Mouse (Mus musculus) MEL (cell line): ENCODE results near the gene Gm44973. TPM values are rescaled to one million over a fixed set of nuclear protein-coding genes. Genes with fewer than 3 reads are reported as not detected.
A peak's percentile ranks its signal among the peaks of the same experiment; 100 is the strongest.

Experiments
- DNase-seq: peaks from one replicate; pipeline ENCODE4 v3.0.0; 2011; ENCODE audit warnings: low read depth, low spot score
- H3K27ac ChIP-seq: 2 replicates; pipeline ENCODE4 v1.5.1; 2012; ENCODE audit warnings: low read depth, mild to moderate bottlenecking, control low read depth, low read length, moderate library complexity; ENCODE audit not compliant: control insufficient read depth
- H3K27me3 ChIP-seq, 2 experiments: fragments of 150-350 bp in 1 of 2; sonication (generic) in 1 of 2; 2 replicates each; pipeline ENCODE4 v1.6.1; 2012; ENCODE audit warnings: low read length in 2 of 2, mild to moderate bottlenecking in 2 of 2, improper control_type of control experiment in 1 of 2, moderate library complexity in 1 of 2; ENCODE audit not compliant: insufficient read depth in 2 of 2, control insufficient read depth in 1 of 2
- H3K36me3 ChIP-seq, 2 experiments: 2 replicates each; pipeline ENCODE4 v1.6.1; 2012 to 2014; ENCODE audit warnings: low read length in 2 of 2, improper control_type of control experiment in 1 of 2, inconsistent platforms in 1 of 2, mild to moderate bottlenecking in 1 of 2; ENCODE audit not compliant: insufficient read depth in 2 of 2, control insufficient read depth in 1 of 2
- H3K4me1 ChIP-seq, 2 experiments: fragments of 150-350 bp in 1 of 2; sonication (generic) in 1 of 2; 2 replicates each; pipeline ENCODE4 v1.6.1; 2012; ENCODE audit warnings: low read length in 2 of 2, improper control_type of control experiment in 1 of 2, mild to moderate bottlenecking in 1 of 2; ENCODE audit not compliant: insufficient read depth in 2 of 2, control insufficient read depth in 1 of 2
- H3K4me3 ChIP-seq, 2 experiments: fragments of 150-350 bp in 1 of 2; sonication (generic) in 1 of 2; 2 replicates each; pipeline ENCODE4 v1.5.1; 2012; ENCODE audit warnings: low read depth in 2 of 2, low read length in 2 of 2, mild to moderate bottlenecking in 2 of 2, moderate library complexity in 2 of 2, control low read depth in 1 of 2, improper control_type of control experiment in 1 of 2; ENCODE audit not compliant: control insufficient read depth in 1 of 2, insufficient read depth in 1 of 2
- H3K79me2 ChIP-seq: 2 replicates; pipeline ENCODE4 v1.6.1; 2012; ENCODE audit warnings: mild to moderate bottlenecking, low read length, moderate library complexity; ENCODE audit not compliant: control insufficient read depth, poor library complexity, insufficient read depth
- H3K9ac ChIP-seq: 2 replicates; pipeline ENCODE4 v1.6.1; 2012; ENCODE audit warnings: low read depth, mild to moderate bottlenecking, control low read depth, low read length, moderate library complexity; ENCODE audit not compliant: control insufficient read depth, poor library complexity, severe bottlenecking
- H3K9me3 ChIP-seq: fragments of 150-350 bp; sonication (generic); replicated peaks from 2 replicates; pipeline ENCODE4 v1.6.1; 2012; ENCODE audit warnings: mild to moderate bottlenecking, low read length, improper control_type of control experiment, moderate library complexity; ENCODE audit not compliant: insufficient read depth
- BHLHE40 ChIP-seq: IDR thresholded peaks from 2 replicates; pipeline ENCODE4 v1.6.1; 2012; ENCODE audit warnings: low read depth, mild to moderate bottlenecking, inconsistent platforms, low read length, improper control_type of control experiment, borderline replicate concordance
- CHD2 ChIP-seq: IDR thresholded peaks from 2 replicates; pipeline ENCODE4 v1.6.1; 2011; ENCODE audit warnings: low read length, improper control_type of control experiment
- CTCF ChIP-seq, 3 experiments: IDR thresholded peaks in 2 of 3; conservative IDR thresholded peaks in 1 of 3; 2 replicates each; pipeline ENCODE4 v1.5.1; 2011 to 2012; ENCODE audit warnings: low read length in 3 of 3, low read depth in 2 of 3, mild to moderate bottlenecking in 2 of 3, improper control_type of control experiment in 1 of 3, inconsistent platforms in 1 of 3, mixed read lengths in 1 of 3, moderate library complexity in 1 of 3; ENCODE audit not compliant: control insufficient read depth in 1 of 3, insufficient read depth in 1 of 3, poor library complexity in 1 of 3, severe bottlenecking in 1 of 3
- E2F4 ChIP-seq: IDR thresholded peaks from 2 replicates; pipeline ENCODE4 v1.6.1; 2011; ENCODE audit warnings: low read depth, low read length, improper control_type of control experiment, borderline replicate concordance
- ETS1 ChIP-seq: IDR thresholded peaks from 2 replicates; pipeline ENCODE4 v1.6.1; 2012; ENCODE audit warnings: low read depth, mild to moderate bottlenecking, inconsistent platforms, low read length, improper control_type of control experiment, moderate library complexity
- GABPA ChIP-seq: IDR thresholded peaks from 2 replicates; pipeline ENCODE4 v1.6.1; 2012; ENCODE audit warnings: low read depth, mild to moderate bottlenecking, inconsistent platforms, low read length, improper control_type of control experiment, moderate library complexity
- GATA1 ChIP-seq: IDR thresholded peaks from 2 replicates; pipeline ENCODE4 v1.6.1; 2011; ENCODE audit warnings: low read depth, low read length, improper control_type of control experiment
- HCFC1 ChIP-seq: IDR thresholded peaks from 2 replicates; pipeline ENCODE4 v1.6.1; 2012; ENCODE audit warnings: low read depth, mild to moderate bottlenecking, inconsistent platforms, low read length, improper control_type of control experiment, moderate library complexity
- JUND ChIP-seq: IDR thresholded peaks from 2 replicates; pipeline ENCODE4 v1.6.1; 2011; ENCODE audit warnings: low read depth, mild to moderate bottlenecking, improper control_type of control experiment, low read length
- KAT2A ChIP-seq: conservative IDR thresholded peaks from 2 replicates; pipeline ENCODE4 v1.6.1; 2012; ENCODE audit warnings: low read depth, low read length, improper control_type of control experiment, inconsistent platforms
- MAZ ChIP-seq: IDR thresholded peaks from 2 replicates; pipeline ENCODE4 v1.6.1; 2012; ENCODE audit warnings: low read depth, mild to moderate bottlenecking, inconsistent platforms, low read length, improper control_type of control experiment
- MXI1 ChIP-seq: IDR thresholded peaks from 2 replicates; pipeline ENCODE4 v1.6.1; 2011; ENCODE audit warnings: mild to moderate bottlenecking, low read depth, low read length, improper control_type of control experiment
- MYB ChIP-seq: IDR thresholded peaks from 2 replicates; pipeline ENCODE4 v1.6.1; 2011; ENCODE audit warnings: mild to moderate bottlenecking, low read depth, low read length, improper control_type of control experiment
- MYC ChIP-seq: IDR thresholded peaks from 2 replicates; pipeline ENCODE4 v1.6.1; 2011; ENCODE audit warnings: low read depth, mild to moderate bottlenecking, low read length, improper control_type of control experiment, moderate library complexity
- RAD21 ChIP-seq: IDR thresholded peaks from 2 replicates; pipeline ENCODE4 v1.6.1; 2011; ENCODE audit warnings: mild to moderate bottlenecking, low read depth, low read length, improper control_type of control experiment
- RCOR1 ChIP-seq: IDR thresholded peaks from 2 replicates; pipeline ENCODE4 v1.6.1; 2012; ENCODE audit warnings: low read depth, mild to moderate bottlenecking, inconsistent platforms, low read length, improper control_type of control experiment
- SMC3 ChIP-seq: IDR thresholded peaks from 2 replicates; pipeline ENCODE4 v1.6.1; 2011; ENCODE audit warnings: low read depth, low read length, improper control_type of control experiment
- TBP ChIP-seq: IDR thresholded peaks from 2 replicates; pipeline ENCODE4 v1.8.0; 2011; ENCODE audit warnings: low read depth, low read length, improper control_type of control experiment
- UBTF ChIP-seq: IDR thresholded peaks from 2 replicates; pipeline ENCODE4 v1.6.1; 2012; ENCODE audit warnings: low read depth, mild to moderate bottlenecking, inconsistent platforms, low read length, improper control_type of control experiment, moderate library complexity, borderline replicate concordance; ENCODE audit not compliant: insufficient read depth
- USF1 ChIP-seq: IDR thresholded peaks from 2 replicates; pipeline ENCODE4 v1.6.1; 2014; ENCODE audit warnings: low read depth, mild to moderate bottlenecking, inconsistent platforms, low read length, improper control_type of control experiment, moderate library complexity
- ZC3H11A ChIP-seq: IDR thresholded peaks from 2 replicates; pipeline ENCODE4 v1.6.1; 2012; ENCODE audit warnings: low read depth, mild to moderate bottlenecking, inconsistent platforms, low read length, improper control_type of control experiment
- ZKSCAN1 ChIP-seq: IDR thresholded peaks from 2 replicates; pipeline ENCODE4 v1.6.1; 2012; ENCODE audit warnings: low read depth, mild to moderate bottlenecking, inconsistent platforms, low read length, improper control_type of control experiment, moderate library complexity
- ZNF384 ChIP-seq: IDR thresholded peaks from 2 replicates; pipeline ENCODE4 v1.6.1; 2012; ENCODE audit warnings: low read depth, mild to moderate bottlenecking, inconsistent platforms, low read length, improper control_type of control experiment
- polyA plus RNA-seq, 2 experiments: library from polyadenylated mRNA; stranded (reverse) in 1 of 2; unstranded in 1 of 2; fragments of >175 nt in 1 of 2; fragments of >200 nt in 1 of 2; gene quantifications; 2 replicates each; pipeline versions ENCODE4 v1.2.1 to v1.2.4; 2012; ENCODE audit warnings: low replicate concordance in 2 of 2, low read depth in 1 of 2; ENCODE audit not compliant: insufficient read length in 2 of 2, insufficient read depth in 1 of 2, missing spikeins in 1 of 2
- total RNA-seq: library from RNA; depleted of rRNA; stranded (reverse); fragments of 300-350 nt; gene quantifications from 2 replicates; pipeline ENCODE4 v1.2.3, GENCODE M21; 2012

The Gm44973 gene
- total and polyA plus RNA-seq, 3 experiments, result 7.9 TPM; not detected in 2

- TF ChIP-seq RCOR1 (no peak), SMC3 (no peak), HCFC1 (peak; percentile 80), BHLHE40 (peak; percentile 53; the same call in 1 of the 2 replicates), ETS1 (peak; percentile 45), MAZ (peak; percentile 89), ZC3H11A (no peak), JUND (no peak), CHD2 (no peak), GABPA (no peak), TBP (peak; percentile 75), RAD21 (no peak), ZKSCAN1 (no peak), MYB (no peak), CTCF (IDR thresholded peaks at IDR 0.05 in 2 of 3, conservative IDR thresholded peaks at IDR 0.05 in 1 of 3; ENCODE audit: control insufficient read depth in 1 of 3, insufficient read depth in 1 of 3, low read depth in 2 of 3, low read length in 3 of 3, poor library complexity in 1 of 3, severe bottlenecking in 1 of 3) (no peak), GATA1 (no peak), MYC (peak; percentile 99), USF1 (peak; percentile 93), KAT2A (peak; percentile 42; the same call in 1 of the 2 replicates)
Measured at GRCm38 (mm10) chr7:5062360-5063001, 47.2 kb downstream of the Gm44973 start (continued).

- DNase-seq, result no peak
- Histone ChIP-seq H3K4me3 (no peak overlapping the region), H3K36me3 (peaks cover 15 to 30% of the 10 kb centered on the region in 2 experiments), H3K9me3 (no peaks in the 10 kb centered on the region), H3K27me3 (no peaks in the 10 kb centered on the region), H3K27ac (no peak overlapping the region), H3K4me1 (peaks cover 2 to 17% of the 10 kb centered on the region in 2 experiments), H3K79me2 (peaks cover 69% of the 10 kb centered on the region), H3K9ac (no peak overlapping the region; the same call in 1 of the 2 replicates)
- no peak for TF ChIP-seq E2F4
- TF ChIP-seq UBTF, result no peak
- TF ChIP-seq MXI1, result no peak
- no peak for TF ChIP-seq KAT2A
- TF ChIP-seq RAD21, result no peak
- no peak for TF ChIP-seq TBP
- peak; percentile 65 for TF ChIP-seq ZNF384
- TF ChIP-seq USF1, result no peak
- no peak for TF ChIP-seq BHLHE40
Measured at GRCm38 (mm10) chr7:5064886-5065285, 49.6 kb downstream of the Gm44973 start.
